Mouse (Mus musculus) erythroblast, embryonic 14.5 days (primary cell): ENCODE results near the gene Tecpr2.

Source experiments
- GATA1 ChIP-seq: IDR thresholded peaks from 2 replicates; pipeline ENCODE4 v1.6.1; 2012; ENCODE audit warnings: low read length, inconsistent platforms, mixed read lengths
- TAL1 ChIP-seq: IDR thresholded peaks from 3 replicates; pipeline ENCODE4 v1.6.1; 2012; ENCODE audit warnings: low read length, inconsistent platforms, mixed read lengths

DNA sequence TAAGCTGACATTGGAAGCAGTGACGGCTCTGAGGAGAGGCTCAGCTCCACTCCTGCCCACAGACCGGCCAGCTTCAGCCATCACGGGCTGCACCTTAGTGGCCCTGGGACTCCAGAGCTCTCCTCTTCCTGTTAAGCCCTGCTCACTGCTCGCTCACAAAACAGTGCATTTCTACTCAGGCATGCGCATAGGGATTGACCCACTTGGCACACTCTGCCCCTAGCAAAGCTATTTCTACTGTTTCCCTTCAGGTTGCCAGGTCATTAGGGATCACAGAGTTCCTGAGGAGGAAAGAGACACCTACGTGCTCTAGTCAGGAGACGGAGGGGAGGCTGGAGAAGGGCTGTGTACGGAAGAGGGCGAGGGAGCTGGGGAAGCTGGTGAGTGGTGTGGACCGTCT is 23.1 kb upstream of the Tecpr2 start:
- no peak for TF ChIP-seq GATA1
- no peak for TF ChIP-seq TAL1
